Mouse (Mus musculus): ENCODE measurements around the gene Gpc2.

- TF ChIP-seq CTCF (conservative IDR thresholded peaks at IDR 0.05; ENCODE audit: low read length) (no peak), POU5F1 (IDR thresholded peaks at IDR 0.05; ENCODE audit: borderline replicate concordance, low read length) (no peak)
Observed at GRCm38 (mm10) chr5:138268980-138269379, 10.8 kb downstream of the Gpc2 start.
